Mouse (Mus musculus) mammary gland, adult 2 months (tissue): ENCODE data around the gene Elavl4. TPM values are rescaled to one million over a fixed set of nuclear protein-coding genes. Genes with fewer than 3 reads are reported as not detected.

ENCODE experiments used
- polyA plus RNA-seq: library from polyadenylated mRNA; depleted of rRNA; stranded (reverse); fragments of >200 nt; gene quantifications from 2 replicates; pipeline ENCODE4 v1.2.3, GENCODE M21; 2012; ENCODE audit warnings: low replicate concordance; rRNA removed

The Elavl4 gene
- polyA plus RNA-seq: 0.04 and 0.19 TPM in 2 replicates

GRCm38 (mm10) chr4:110351178-110352000 is at the start of gene Elavl4:
Gene Elavl4, minus strand, starts transcription at chr4:110351909.

GRCm38 (mm10) chr4:110397618-110398045 is 45.9 kb upstream of the Elavl4 start, which contains the start of gene Agbl4:
Gene Agbl4, plus strand, starts transcription at chr4:110397661.

Other genes with a start within 250 kb of the Elavl4 start
- gene Agbl4, start 45.8 kb upstream of the Elavl4 start, polyA plus RNA-seq: not detected in 2 replicates